Mouse (Mus musculus): ENCODE data around the gene Ptprd. TPM values are rescaled to one million over a fixed set of nuclear protein-coding genes. Genes with fewer than 3 reads are reported as not detected.

Gene Ptprd
- polyA plus RNA-seq, 1 experiment from 2014 or later = 15.9 TPM

DNA sequence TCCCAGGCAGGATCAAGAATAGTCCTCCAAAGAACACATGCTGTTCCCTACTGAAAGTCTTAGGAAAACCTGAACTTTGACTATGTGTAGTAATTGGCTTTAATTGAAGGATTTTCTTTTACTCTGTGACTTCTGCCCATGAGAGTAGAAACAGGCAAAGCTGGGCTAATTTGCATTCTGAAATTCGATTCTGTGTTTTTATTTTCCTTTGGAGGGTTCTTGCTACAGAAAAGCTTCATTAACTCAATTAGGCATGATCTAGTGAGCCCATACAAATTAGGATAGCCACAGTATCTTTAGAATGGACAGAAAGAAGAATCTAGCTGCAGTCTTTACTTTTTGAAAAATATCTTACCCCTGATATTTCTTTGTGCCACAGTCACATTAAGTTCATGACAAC, 2021.0 kb downstream of the Ptprd start:
- ATAC-seq (ENCODE audit: borderline replicate concordance, extremely low read depth, low FRiP score, low TSS enrichment) = no peak
- H3K4me2 ChIP-seq = no peak overlapping the region
- 41% methylated on average over 1 of the region's 1 CpGs for WGBS

DNA sequence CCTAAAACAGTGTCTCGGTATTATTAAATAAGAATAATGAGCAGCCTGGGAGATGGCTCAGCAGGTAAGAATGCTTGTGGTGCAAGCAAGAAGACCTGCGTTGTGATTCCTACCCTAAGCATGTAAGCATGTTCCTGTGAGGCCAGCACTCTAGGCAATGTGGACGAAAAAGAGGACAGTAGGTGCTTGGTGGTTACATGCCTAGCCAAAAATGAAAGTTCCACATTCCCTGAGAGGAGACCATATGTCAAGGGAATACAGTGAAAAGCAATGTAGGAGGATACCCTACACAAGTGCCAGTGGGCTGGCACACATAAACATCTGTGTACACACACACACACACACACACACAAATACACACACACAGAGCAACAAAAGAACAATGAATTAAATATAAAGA, 2028.7 kb downstream of the Ptprd start:
- no peak overlapping the region for H3K9ac ChIP-seq
- no peaks in the 10 kb centered on the region for H3K36me3 ChIP-seq
- 85% methylated on average over 3 of the region's 3 CpGs for WGBS
- H3K4me3 ChIP-seq = no peak overlapping the region
- H3K4me2 ChIP-seq = no peak overlapping the region
- no peaks in the 10 kb centered on the region for H3K4me1 ChIP-seq
- no peak overlapping the region for H3K27ac ChIP-seq
- H3K27me3 ChIP-seq = no peaks in the 10 kb centered on the region
- H3K9me3 ChIP-seq = no peaks in the 10 kb centered on the region
- ATAC-seq (ENCODE audit: borderline replicate concordance, extremely low read depth, low FRiP score, low TSS enrichment) = no peak

More for the DNA sequence above, 2021.0 kb downstream of the Ptprd start:
- no peak overlapping the region for H3K27ac ChIP-seq
- no peaks in the 10 kb centered on the region for H3K9me3 ChIP-seq
- no peak overlapping the region for H3K4me3 ChIP-seq
- H3K27me3 ChIP-seq = no peaks in the 10 kb centered on the region
- H3K4me1 ChIP-seq = no peaks in the 10 kb centered on the region
- no peak overlapping the region for H3K9ac ChIP-seq
- no peaks in the 10 kb centered on the region for H3K36me3 ChIP-seq

DNA sequence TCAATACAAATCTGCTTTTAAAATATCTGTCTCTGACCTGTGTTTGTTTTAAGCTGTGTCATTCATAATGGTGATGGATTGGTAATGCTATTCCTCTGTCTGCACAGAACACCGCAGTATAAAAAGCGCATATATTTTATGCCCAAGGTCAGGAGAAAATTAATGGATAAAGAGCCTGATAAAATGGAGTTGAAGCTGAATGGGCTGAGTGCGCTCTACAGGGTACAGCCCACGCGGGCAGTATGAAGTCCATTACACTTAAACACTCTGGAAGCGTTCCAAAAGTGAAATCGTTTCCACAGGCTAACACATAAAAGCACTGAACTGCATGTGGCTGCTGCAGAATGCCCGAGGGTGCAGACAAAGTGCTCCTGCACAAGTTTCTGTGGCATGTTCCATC, 2032.3 kb downstream of the Ptprd start:
- no peak overlapping the region for H3K27ac ChIP-seq
- ATAC-seq (ENCODE audit: borderline replicate concordance, extremely low read depth, low FRiP score, low TSS enrichment) = no peak
- no peaks in the 10 kb centered on the region for H3K27me3 ChIP-seq
- H3K36me3 ChIP-seq = no peaks in the 10 kb centered on the region
- H3K4me3 ChIP-seq = no peak overlapping the region
- H3K4me2 ChIP-seq = no peak overlapping the region
- WGBS = 51% methylated on average over 8 of the region's 8 CpGs
- H3K4me1 ChIP-seq = no peaks in the 10 kb centered on the region
- H3K9ac ChIP-seq = no peak overlapping the region
- no peaks in the 10 kb centered on the region for H3K9me3 ChIP-seq

DNA sequence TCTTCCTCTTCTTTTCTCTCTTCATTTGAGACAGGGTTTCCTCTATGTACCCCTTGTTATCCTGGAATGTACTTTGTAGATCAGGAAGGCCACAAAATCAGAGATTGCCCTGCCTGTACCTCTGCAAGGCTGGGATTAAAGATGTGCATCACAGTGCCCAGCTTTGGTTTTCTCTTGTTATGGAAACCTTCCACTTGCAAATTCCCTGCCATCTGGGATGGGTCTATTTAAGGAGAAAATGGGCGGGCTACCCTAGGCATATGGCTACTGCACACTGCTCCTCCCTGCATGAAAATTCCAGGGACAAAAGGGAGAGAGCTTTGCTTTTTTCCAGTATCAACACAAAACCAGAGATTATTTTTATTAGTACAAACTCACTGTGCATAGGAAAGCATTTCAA, 2036.7 kb downstream of the Ptprd start:
- Histone ChIP-seq H3K27me3 (no peaks in the 10 kb centered on the region), H3K9ac (no peak overlapping the region), H3K4me2 (no peak overlapping the region), H3K4me3 (no peak overlapping the region), H3K9me3 (no peaks in the 10 kb centered on the region), H3K36me3 (no peaks in the 10 kb centered on the region), H3K4me1 (no peaks in the 10 kb centered on the region), H3K27ac (no peak overlapping the region)
- no peak for ATAC-seq (ENCODE audit: borderline replicate concordance, extremely low read depth, low FRiP score, low TSS enrichment)
- WGBS = 83% methylated on average over 1 of the region's 1 CpGs

DNA sequence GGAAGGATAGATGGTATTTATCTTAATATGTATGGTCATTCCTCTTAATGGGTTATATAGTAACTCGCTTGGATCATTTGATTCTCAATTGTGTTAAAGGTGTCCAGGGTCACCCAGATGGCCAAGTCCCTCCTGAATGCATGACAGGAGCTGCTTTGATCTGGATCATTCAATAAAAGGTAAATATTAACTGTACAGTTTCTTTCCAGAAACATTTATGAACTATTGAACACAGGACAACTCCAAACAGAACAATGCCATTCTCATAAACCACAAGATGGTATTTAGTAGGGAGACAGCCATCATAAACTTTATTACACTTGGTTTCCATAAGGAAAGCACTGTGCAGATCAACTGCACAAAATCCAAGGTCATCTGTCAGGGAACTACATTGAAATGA, 2056.0 kb downstream of the Ptprd start:
- Histone ChIP-seq H3K27me3 (no peaks in the 10 kb centered on the region), H3K9ac (no peak overlapping the region), H3K4me1 (no peaks in the 10 kb centered on the region), H3K4me2 (no peak overlapping the region), H3K9me3 (no peaks in the 10 kb centered on the region), H3K4me3 (no peak overlapping the region), H3K27ac (no peak overlapping the region), H3K36me3 (no peaks in the 10 kb centered on the region)
- ATAC-seq (ENCODE audit: borderline replicate concordance, extremely low read depth, low FRiP score, low TSS enrichment) = no peak
- WGBS = 56% methylated on average over 1 of the region's 1 CpGs

DNA sequence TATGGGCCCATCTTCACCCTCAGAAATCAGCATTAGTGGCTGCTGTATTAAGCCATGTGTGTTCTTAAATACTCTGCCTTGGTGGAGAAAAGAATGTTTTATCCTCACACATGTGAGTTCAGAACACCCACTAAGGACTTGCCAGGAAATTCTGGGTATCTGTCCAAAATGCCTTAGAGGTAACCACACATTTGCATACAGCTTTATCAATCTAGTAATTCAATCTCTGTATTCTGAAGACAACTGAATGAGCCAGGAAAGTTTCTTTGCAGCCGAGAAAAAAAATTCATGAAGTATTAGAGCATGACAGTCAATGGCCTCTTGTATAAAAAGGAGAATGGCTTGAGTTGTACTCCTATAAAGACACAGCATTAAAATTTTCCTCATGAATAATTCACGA, 2057.6 kb downstream of the Ptprd start:
- no peaks in the 10 kb centered on the region for H3K9me3 ChIP-seq
- no peak overlapping the region for H3K9ac ChIP-seq
- no peak for ATAC-seq (ENCODE audit: borderline replicate concordance, extremely low read depth, low FRiP score, low TSS enrichment)
- 64% methylated on average over 2 of the region's 2 CpGs for WGBS
- no peak overlapping the region for H3K27ac ChIP-seq
- H3K4me1 ChIP-seq = no peaks in the 10 kb centered on the region
- H3K4me3 ChIP-seq = no peak overlapping the region
- no peak overlapping the region for H3K4me2 ChIP-seq
- H3K27me3 ChIP-seq = no peaks in the 10 kb centered on the region
- H3K36me3 ChIP-seq = no peaks in the 10 kb centered on the region

DNA sequence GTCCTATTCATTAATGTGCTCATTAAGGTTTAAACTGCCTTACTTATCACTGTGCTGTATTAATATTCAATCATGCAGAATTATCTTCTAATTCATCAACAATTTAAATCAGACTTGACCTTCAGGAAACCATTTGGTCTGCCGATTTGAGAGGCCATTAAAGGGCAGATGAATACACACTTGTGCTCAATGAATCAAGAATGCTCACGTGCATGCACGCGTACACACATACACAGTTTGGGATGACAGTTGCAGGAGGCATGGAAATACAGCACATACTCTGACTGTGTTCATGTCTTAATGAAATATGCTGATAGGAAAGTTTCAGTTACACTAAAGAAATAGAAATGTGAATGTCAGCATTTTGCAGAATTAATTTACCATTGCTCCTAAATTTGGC, 2066.8 kb downstream of the Ptprd start:
- Histone ChIP-seq H3K4me3 (no peak overlapping the region), H3K27me3 (no peaks in the 10 kb centered on the region), H3K9me3 (no peaks in the 10 kb centered on the region), H3K36me3 (no peaks in the 10 kb centered on the region), H3K9ac (no peak overlapping the region), H3K4me1 (no peaks in the 10 kb centered on the region), H3K27ac (no peak overlapping the region), H3K4me2 (no peak overlapping the region)
- WGBS = 80% methylated on average over 4 of the region's 4 CpGs
- no peak for ATAC-seq (ENCODE audit: borderline replicate concordance, extremely low read depth, low FRiP score, low TSS enrichment)

DNA sequence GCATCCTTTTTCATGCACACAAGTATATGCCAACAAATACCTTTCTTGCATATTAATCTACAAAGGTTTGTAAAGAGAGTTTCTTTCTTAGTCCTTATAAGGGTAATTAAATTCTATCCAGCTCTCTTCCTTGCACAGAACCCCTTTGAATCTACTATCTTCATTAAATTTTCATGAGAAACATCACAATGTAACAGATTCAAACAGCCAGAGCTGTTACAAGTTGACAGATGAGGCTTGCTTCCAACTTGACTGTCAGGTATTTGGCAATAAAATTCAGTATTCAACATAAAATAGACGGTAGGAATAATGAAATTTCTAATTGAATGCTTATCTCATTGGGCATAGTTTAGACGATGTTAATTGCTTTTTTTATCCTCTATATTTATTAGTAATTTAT, 2067.4 kb downstream of the Ptprd start:
- H3K27me3 ChIP-seq = no peaks in the 10 kb centered on the region
- WGBS = 53% methylated on average over 2 of the region's 2 CpGs
- no peak overlapping the region for H3K4me2 ChIP-seq
- ATAC-seq (ENCODE audit: borderline replicate concordance, extremely low read depth, low FRiP score, low TSS enrichment) = no peak
- no peaks in the 10 kb centered on the region for H3K36me3 ChIP-seq
- H3K9ac ChIP-seq = no peak overlapping the region
- H3K4me1 ChIP-seq = no peaks in the 10 kb centered on the region
- H3K4me3 ChIP-seq = no peak overlapping the region
- no peak overlapping the region for H3K27ac ChIP-seq
- no peaks in the 10 kb centered on the region for H3K9me3 ChIP-seq

DNA sequence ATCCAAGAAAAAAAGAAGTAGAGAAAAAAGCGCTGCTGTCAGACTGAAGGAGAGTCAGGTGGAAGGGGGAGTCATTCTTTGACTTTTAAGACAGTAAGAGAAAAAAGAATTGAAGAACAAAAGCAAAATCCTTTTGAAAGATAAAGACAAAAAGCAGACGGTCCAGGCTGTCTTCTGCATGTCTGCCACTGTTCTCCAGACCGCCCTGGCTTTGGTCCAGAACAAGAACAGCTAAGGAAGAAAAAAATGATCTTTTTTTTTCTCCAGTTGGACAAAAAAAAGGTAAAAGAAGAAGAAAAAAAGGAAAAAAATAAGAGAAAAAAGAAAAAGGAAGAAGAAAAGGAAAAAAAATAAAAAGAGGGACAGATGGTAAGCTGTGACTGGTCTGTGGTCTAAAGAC, 2073.9 kb downstream of the Ptprd start:
- Histone ChIP-seq H3K4me1 (no peaks in the 10 kb centered on the region), H3K27me3 (no peaks in the 10 kb centered on the region), H3K9ac (no peak overlapping the region), H3K4me3 (no peak overlapping the region), H3K9me3 (no peaks in the 10 kb centered on the region), H3K4me2 (no peak overlapping the region), H3K36me3 (no peaks in the 10 kb centered on the region), H3K27ac (no peak overlapping the region)
- WGBS = 66% methylated on average over 3 of the region's 3 CpGs
- no peak for ATAC-seq (ENCODE audit: borderline replicate concordance, extremely low read depth, low FRiP score, low TSS enrichment)

DNA sequence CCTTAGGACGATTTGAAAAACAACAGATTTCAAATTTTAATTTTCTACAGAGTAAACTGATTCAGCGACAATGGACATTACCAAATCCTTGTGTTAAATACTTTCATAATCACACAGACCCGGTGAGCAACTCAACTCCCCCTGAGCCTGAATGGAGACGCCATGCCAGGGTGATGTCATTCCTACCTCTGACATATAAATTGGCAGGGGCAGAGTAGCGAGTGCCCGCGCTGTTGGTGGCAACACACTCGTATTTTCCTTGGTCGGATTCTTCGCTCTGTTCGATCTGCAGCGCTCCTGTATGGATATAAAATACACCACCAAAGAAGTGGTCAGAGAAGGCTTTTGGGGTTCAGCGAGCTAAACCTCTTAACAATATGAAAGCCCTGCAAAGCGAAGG, 2075.1 kb downstream of the Ptprd start:
- H3K9ac ChIP-seq = no peak overlapping the region
- no peaks in the 10 kb centered on the region for H3K27me3 ChIP-seq
- H3K36me3 ChIP-seq = no peaks in the 10 kb centered on the region
- H3K9me3 ChIP-seq = no peaks in the 10 kb centered on the region
- no peak overlapping the region for H3K27ac ChIP-seq
- WGBS = 84% methylated on average over 14 of the region's 14 CpGs
- no peak for ATAC-seq (ENCODE audit: borderline replicate concordance, extremely low read depth, low FRiP score, low TSS enrichment)
- H3K4me2 ChIP-seq = no peak overlapping the region
- no peak overlapping the region for H3K4me3 ChIP-seq
- no peaks in the 10 kb centered on the region for H3K4me1 ChIP-seq

DNA sequence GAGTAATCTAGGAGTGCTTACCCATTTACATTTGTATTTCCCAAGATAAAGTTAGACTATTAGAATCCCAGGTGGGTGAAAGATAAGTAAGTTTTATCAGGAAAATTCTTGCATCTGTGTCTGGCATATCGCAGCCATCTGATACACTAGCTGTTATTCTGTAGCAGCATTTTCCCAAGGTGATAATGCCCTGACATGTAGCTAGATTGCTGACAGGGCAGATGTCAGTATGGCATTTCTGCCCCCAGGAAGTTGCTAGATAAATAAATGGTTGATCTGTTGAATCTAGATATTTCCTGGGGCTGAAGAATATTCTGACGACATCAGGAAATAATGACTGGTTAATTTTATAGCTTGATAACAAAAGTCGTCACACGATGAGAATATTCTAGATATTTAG, 2119.9 kb downstream of the Ptprd start:
- no peak for ATAC-seq (ENCODE audit: borderline replicate concordance, extremely low read depth, low FRiP score, low TSS enrichment)
- no peaks in the 10 kb centered on the region for H3K4me1 ChIP-seq
- no peak overlapping the region for H3K9ac ChIP-seq
- no peaks in the 10 kb centered on the region for H3K27me3 ChIP-seq
- H3K4me2 ChIP-seq = no peak overlapping the region
- 77% methylated on average over 4 of the region's 4 CpGs for WGBS
- H3K4me3 ChIP-seq = no peak overlapping the region
- H3K36me3 ChIP-seq = no peaks in the 10 kb centered on the region
- H3K27ac ChIP-seq = no peak overlapping the region
- H3K9me3 ChIP-seq = no peaks in the 10 kb centered on the region

DNA sequence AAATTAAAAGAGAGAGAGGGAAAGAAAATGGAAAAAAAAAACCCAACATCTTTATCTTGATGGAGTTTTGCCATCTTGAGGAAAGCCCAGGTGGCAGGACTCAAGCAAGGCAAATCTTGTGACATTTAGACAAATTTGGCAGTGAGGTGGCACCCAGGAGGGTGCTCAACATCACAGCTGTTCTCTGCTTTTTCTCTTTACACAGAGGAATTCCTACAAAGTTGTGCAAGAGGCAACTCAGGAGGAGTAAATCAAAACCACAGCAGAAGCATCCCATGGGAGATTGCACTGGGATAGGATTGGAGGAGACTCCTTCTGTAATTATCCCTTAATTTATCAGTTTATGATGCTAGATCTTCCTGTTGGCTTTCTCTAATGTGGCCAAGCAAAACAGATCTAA, 2121.9 kb downstream of the Ptprd start:
- Histone ChIP-seq H3K27ac (no peak overlapping the region), H3K4me3 (no peak overlapping the region), H3K4me1 (no peaks in the 10 kb centered on the region), H3K4me2 (no peak overlapping the region), H3K9me3 (no peaks in the 10 kb centered on the region), H3K36me3 (no peaks in the 10 kb centered on the region), H3K9ac (no peak overlapping the region), H3K27me3 (no peaks in the 10 kb centered on the region)
- no peak for ATAC-seq (ENCODE audit: borderline replicate concordance, extremely low read depth, low FRiP score, low TSS enrichment)

DNA sequence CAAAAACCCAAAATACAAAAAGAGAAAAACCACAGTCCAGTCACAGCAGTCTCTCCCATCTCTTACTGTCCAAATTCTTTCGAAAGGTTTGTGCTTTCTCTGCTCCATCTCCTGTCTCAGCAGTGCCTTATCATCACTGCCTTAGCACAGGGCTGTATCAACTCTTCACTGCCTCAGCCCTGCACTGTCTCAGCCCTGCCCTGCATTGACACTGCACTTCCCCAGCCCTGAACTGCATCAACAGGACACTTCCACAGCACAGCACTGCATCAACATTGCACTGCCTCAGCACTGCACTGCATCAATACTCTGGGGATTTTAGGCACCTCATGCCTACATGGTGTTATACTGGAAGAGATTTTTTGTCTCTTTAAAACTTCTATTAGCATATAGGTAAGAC, 2135.7 kb downstream of the Ptprd start:
- Histone ChIP-seq H3K36me3 (no peaks in the 10 kb centered on the region), H3K4me2 (no peak overlapping the region), H3K27me3 (no peaks in the 10 kb centered on the region), H3K4me1 (no peaks in the 10 kb centered on the region), H3K27ac (no peak overlapping the region), H3K9me3 (no peaks in the 10 kb centered on the region), H3K9ac (no peak overlapping the region), H3K4me3 (no peak overlapping the region)
- ATAC-seq (ENCODE audit: borderline replicate concordance, extremely low read depth, low FRiP score, low TSS enrichment) = no peak
- WGBS = 82% methylated on average over 1 of the region's 1 CpGs
